Mouse (Mus musculus): ENCODE data around the gene Plekhm2. TPM values are rescaled to one million over a fixed set of nuclear protein-coding genes. Genes with fewer than 3 reads are reported as not detected.

Gene Plekhm2
- polyA plus RNA-seq, 1 experiment from 2014 or later, result 1.7 TPM

DNA sequence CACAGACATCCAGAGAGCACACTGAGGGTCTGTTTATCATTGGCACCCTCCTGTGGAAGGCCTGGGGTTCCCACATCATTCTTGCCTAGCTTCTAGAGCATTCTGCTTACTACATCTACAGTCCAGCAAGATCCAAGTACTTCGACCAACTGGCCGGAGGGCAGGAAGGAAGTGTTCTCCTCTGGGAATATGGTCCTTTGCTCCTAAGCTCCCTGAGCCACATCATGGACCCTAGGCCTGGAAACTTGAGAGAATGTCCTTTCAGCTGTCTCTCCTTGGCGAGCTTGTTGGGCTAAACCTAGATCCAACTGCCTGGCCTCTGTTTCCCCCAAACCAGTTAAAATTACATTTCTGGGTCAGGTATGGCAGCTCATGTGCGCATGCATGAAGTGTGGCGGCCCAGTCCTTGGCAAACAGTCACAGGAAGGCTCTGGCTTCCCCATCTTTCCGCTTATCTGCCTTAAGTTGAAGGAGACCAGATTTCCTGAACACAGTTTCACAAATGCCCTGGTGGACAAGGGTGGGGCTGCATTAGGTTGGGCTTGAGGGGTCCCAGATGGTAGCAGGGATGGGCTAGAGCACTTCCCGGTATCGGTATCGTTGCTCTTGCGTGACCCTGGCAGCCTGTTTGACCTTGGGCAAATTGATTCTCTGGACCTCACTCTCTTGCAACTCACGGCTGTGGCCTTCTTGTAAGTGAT, 62.0 kb downstream of the Plekhm2 start:
- no peaks in the 10 kb centered on the region for H3K9me3 ChIP-seq (ENCODE audit: low read length)
- H3K27ac ChIP-seq (ENCODE audit: low read depth), result no peak overlapping the region
- ATAC-seq, result no peak
- no peak for TF ChIP-seq CTCF (IDR thresholded peaks at IDR 0.05; ENCODE audit: low read depth)
- no peak for TF ChIP-seq EP300 (IDR thresholded peaks at IDR 0.05; ENCODE audit: low read depth)
- no peak overlapping the region for H3K9ac ChIP-seq (replicated peaks)
- peaks cover 20% of the 10 kb centered on the region for H3K4me1 ChIP-seq (ENCODE audit: insufficient read depth)
- H3K4me3 ChIP-seq (ENCODE audit: low read depth, low read length), result no peak overlapping the region
- H3K36me3 ChIP-seq (replicated peaks; ENCODE audit: insufficient read depth, low read length), result no peaks in the 10 kb centered on the region
- no peak for DNase-seq
- WGBS (ENCODE audit: insufficient replicate concordance), result 56% methylated on average over 11 of the region's 11 CpGs
- peaks cover 21% of the 10 kb centered on the region for H3K27me3 ChIP-seq (ENCODE audit: insufficient read depth, low read length)
- H3K4me2 ChIP-seq (ENCODE audit: low read depth, low read length), result no peak overlapping the region

DNA sequence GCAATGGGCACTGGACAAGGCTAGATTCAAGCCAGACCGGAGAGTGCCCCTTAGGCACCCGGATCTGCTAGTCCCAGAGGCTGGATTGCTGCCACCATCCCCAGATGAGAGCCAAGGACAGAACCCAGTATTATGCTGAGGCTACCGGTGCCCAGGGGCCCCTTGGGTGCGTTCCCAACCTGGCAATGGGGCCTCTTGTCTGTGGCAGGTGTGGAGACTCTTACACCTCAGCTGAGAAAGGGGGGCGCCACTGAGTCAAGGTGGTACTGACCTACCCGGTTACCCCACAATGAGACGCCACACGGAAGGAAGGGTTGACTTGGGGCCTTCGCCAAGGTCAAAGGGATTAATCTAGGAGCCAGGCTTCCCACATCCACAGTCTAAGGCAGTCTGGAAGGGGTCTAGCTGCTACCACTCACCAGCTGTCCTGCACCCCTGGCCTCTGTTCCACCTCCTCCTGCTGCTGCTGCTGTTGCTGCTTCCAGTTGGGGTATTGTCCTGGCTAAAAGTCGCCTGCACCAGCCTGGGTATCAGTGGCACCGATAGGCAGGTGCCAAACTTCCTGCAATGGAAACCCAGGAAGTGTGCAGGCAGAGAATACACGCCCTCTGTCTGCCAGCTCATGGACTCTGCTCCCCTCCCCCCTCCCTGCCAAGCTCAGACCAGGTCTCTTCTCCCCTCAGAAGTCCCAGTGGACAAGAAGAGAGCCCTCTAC, 63.4 kb downstream of the Plekhm2 start:
- H3K4me3 ChIP-seq (ENCODE audit: low read depth, low read length), result no peak overlapping the region
- DNase-seq (no peak), ATAC-seq (no peak)
- H3K27me3 ChIP-seq (ENCODE audit: insufficient read depth, low read length), result peaks cover 21% of the 10 kb centered on the region
- 68% methylated on average over 12 of the region's 12 CpGs for WGBS (ENCODE audit: insufficient replicate concordance)
- TF ChIP-seq EP300 (IDR thresholded peaks at IDR 0.05; ENCODE audit: low read depth) (no peak), CTCF (IDR thresholded peaks at IDR 0.05; ENCODE audit: low read depth) (no peak)
- no peaks in the 10 kb centered on the region for H3K9me3 ChIP-seq (ENCODE audit: low read length)
- H3K4me2 ChIP-seq (ENCODE audit: low read depth, low read length), result no peak overlapping the region
- H3K36me3 ChIP-seq (replicated peaks; ENCODE audit: insufficient read depth, low read length), result no peaks in the 10 kb centered on the region
- H3K4me1 ChIP-seq (ENCODE audit: insufficient read depth), result peaks cover 20% of the 10 kb centered on the region
- H3K9ac ChIP-seq (replicated peaks), result no peak overlapping the region
- no peak overlapping the region for H3K27ac ChIP-seq (ENCODE audit: low read depth)

DNA sequence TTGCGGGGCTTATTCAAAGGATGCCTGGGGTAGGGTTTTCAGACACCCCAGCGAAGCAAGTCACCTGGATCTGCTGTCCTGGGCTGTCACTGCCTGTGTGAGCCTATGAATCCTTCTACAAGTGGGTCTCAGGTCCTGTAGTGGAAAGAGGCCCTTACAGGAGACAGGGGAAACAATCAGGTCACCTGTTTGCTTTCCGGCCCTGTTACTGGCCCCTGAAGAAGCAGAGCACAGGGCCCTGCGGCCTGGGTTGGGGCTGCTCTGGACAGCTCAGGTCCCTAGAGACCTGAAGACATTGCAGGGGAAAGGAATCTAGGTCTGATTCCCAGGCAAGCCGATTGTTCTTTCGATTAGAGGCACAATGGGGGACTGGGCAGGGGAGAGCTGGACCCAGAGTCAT, 64.3 kb downstream of the Plekhm2 start:
- ATAC-seq (no peak), DNase-seq (no peak)
- H3K9ac ChIP-seq (replicated peaks), result no peak overlapping the region
- no peak overlapping the region for H3K27ac ChIP-seq (ENCODE audit: low read depth)
- H3K36me3 ChIP-seq (replicated peaks; ENCODE audit: insufficient read depth, low read length), result no peaks in the 10 kb centered on the region
- TF ChIP-seq EP300 (IDR thresholded peaks at IDR 0.05; ENCODE audit: low read depth) (no peak), CTCF (IDR thresholded peaks at IDR 0.05; ENCODE audit: low read depth) (no peak)
- no peak overlapping the region for H3K4me2 ChIP-seq (ENCODE audit: low read depth, low read length)
- H3K9me3 ChIP-seq (ENCODE audit: low read length), result no peaks in the 10 kb centered on the region
- peaks cover 21% of the 10 kb centered on the region for H3K27me3 ChIP-seq (ENCODE audit: insufficient read depth, low read length)
- H3K4me1 ChIP-seq (ENCODE audit: insufficient read depth), result peaks cover 20% of the 10 kb centered on the region
- no peak overlapping the region for H3K4me3 ChIP-seq (ENCODE audit: low read depth, low read length)
- WGBS (ENCODE audit: insufficient replicate concordance), result 53% methylated on average over 6 of the region's 6 CpGs

- ATAC-seq, result no peak
- peak overlapping the region; percentile 73 for H3K4me2 ChIP-seq (ENCODE audit: low read depth, low read length)
- H3K9me3 ChIP-seq (ENCODE audit: low read length), result no peaks in the 10 kb centered on the region
- H3K9ac ChIP-seq (replicated peaks), result peak overlapping the region; percentile 50
- H3K4me3 ChIP-seq (ENCODE audit: low read depth, low read length), result peak overlapping the region; percentile 41
- WGBS (ENCODE audit: insufficient replicate concordance), result 3% methylated on average over 35 of the region's 57 CpGs
- no peaks in the 10 kb centered on the region for H3K36me3 ChIP-seq (replicated peaks; ENCODE audit: insufficient read depth, low read length)
- H3K27me3 ChIP-seq (ENCODE audit: insufficient read depth, low read length), result peaks cover 21% of the 10 kb centered on the region
- peaks cover 17% of the 10 kb centered on the region for H3K4me1 ChIP-seq (ENCODE audit: insufficient read depth)
- no peak overlapping the region; the same call in 1 of the 2 replicates for H3K27ac ChIP-seq (ENCODE audit: low read depth)
- no peak for DNase-seq
- no peak for TF ChIP-seq CTCF (IDR thresholded peaks at IDR 0.05; ENCODE audit: low read depth)
- TF ChIP-seq EP300 (IDR thresholded peaks at IDR 0.05; ENCODE audit: low read depth), result no peak
These were observed 65.2 kb downstream of the Plekhm2 start for GRCm38 (mm10) chr4:141599251-141600141.

DNA sequence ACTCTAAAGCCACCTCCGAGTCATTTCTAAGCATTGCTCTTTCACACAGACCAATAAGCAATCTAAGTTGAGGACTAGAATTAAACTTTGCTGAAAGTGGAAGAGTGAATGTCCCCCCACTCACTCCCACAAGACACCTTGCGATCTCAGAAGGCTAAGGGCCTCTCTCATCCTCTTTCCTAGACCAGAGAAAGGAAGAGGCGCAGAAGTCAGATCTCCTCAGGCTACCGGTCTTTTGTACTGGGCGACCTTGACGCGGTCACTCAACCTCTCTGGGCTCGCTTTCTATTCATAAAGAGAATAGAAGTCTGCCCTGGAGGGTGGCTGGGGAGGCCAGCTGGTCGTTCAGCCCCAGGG, 65.8 kb downstream of the Plekhm2 start:
- H3K9ac ChIP-seq (replicated peaks), result peak overlapping the region; percentile 50; the same call in 1 of the 2 replicates
- H3K4me2 ChIP-seq (ENCODE audit: low read depth, low read length), result peak overlapping the region; percentile 73
- ATAC-seq (no peak), DNase-seq (no peak)
- peak overlapping the region; percentile 41 for H3K4me3 ChIP-seq (ENCODE audit: low read depth, low read length)
- H3K4me1 ChIP-seq (ENCODE audit: insufficient read depth), result peaks cover 11% of the 10 kb centered on the region
- 3% methylated on average over 9 of the region's 9 CpGs for WGBS (ENCODE audit: insufficient replicate concordance)
- H3K36me3 ChIP-seq (replicated peaks; ENCODE audit: insufficient read depth, low read length), result no peaks in the 10 kb centered on the region
- TF ChIP-seq CTCF (IDR thresholded peaks at IDR 0.05; ENCODE audit: low read depth) (no peak), EP300 (IDR thresholded peaks at IDR 0.05; ENCODE audit: low read depth) (no peak)
- no peak overlapping the region; the same call in 1 of the 2 replicates for H3K27ac ChIP-seq (ENCODE audit: low read depth)
- peaks cover 21% of the 10 kb centered on the region for H3K27me3 ChIP-seq (ENCODE audit: insufficient read depth, low read length)
- H3K9me3 ChIP-seq (ENCODE audit: low read length), result no peaks in the 10 kb centered on the region
